Mouse (Mus musculus) left cerebral cortex, adult 18-20 months (tissue): ENCODE data around the gene Cnn1. TPM values are rescaled to one million over a fixed set of nuclear protein-coding genes. Genes with fewer than 3 reads are reported as not detected.

Experiments used
- DNase-seq, 2 experiments: peaks; one replicate each; pipeline ENCODE4 v3.0.0; 2021 to 2022; ENCODE audit warnings: low spot score in 2 of 2, mixed read lengths in 1 of 2
- long read RNA-seq, 2 experiments: library from polyadenylated mRNA; stranded (forward); transcript quantifications; one replicate each; pipeline ENCODE4 v2.0.0; 2021
- total RNA-seq, 2 experiments: library from RNA; stranded (reverse); gene quantifications; 2 replicates each; pipeline ENCODE4 v1.2.3; 2021

Gene Cnn1
- under 1 TPM; 0.56 to 0.87 TPM for total RNA-seq
- long read RNA-seq, experiment 1, partial matches to known transcripts: 0 of 2 reads
- long read RNA-seq, experiment 1, other reads (novel, unspliced or antisense): 1 of 2 reads
- long read RNA-seq, experiment 2, partial matches to known transcripts: 0 of 1 reads
- long read RNA-seq, experiment 2, other reads (novel, unspliced or antisense): 0 of 1 reads

DNA sequence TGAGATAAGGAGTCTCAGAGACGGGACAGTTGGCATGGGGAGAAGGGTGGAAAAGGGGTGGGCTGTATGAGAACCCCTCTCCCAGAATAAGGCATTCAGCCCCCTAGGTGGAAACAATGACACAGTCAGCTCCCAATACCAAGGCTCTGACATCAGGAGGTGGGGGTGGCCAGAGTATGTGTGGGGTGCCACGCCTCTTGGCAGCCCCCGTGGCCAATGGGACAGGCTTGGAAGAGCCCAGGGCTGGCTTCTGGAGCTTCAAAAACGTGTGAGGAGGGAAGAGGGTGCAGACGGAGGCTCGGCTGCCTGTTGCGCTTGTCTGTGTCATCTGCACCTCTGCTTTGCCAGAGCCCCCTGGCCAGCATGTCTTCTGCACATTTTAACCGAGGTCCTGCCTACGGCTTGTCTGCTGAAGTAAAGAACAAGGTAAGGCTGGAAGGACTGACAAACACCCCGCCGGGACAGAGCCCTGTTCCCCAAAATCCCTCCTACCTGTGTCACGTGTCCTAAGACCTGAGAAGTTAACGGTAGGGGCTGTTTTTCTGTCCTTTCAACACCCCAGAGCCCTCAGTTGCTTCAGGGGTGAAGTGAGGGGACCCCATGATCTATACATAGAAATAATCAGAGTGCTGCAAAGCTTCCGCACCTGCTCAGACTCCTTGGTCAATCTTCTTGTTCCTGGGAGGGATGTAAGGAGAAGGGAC, at the start of gene Cnn1:
TSS of gene Cnn1 (plus strand) at position 224 of the 704 bp plus-strand sequence.
- no peak for DNase-seq

DNA sequence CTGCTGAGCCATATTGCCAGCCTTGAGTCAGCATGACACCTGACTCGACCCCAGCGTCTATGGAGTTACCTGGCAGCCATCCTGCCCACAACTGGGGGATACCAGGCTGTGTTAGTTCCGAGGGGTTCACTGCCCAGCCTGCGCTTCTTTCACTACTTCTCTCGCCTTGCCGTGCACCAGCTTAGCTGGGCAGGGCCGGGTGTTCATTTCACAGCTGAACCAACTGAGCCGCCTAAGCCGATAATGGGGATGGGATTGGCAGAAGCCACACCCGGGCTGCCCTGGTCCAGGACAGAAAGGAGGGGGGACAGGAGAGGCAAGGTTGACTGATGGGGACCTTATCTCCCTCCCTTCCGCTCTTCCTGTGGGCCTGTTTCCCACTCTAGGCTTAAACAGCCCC, 49.7 kb upstream of the Cnn1 start:
- no peak for DNase-seq

DNA sequence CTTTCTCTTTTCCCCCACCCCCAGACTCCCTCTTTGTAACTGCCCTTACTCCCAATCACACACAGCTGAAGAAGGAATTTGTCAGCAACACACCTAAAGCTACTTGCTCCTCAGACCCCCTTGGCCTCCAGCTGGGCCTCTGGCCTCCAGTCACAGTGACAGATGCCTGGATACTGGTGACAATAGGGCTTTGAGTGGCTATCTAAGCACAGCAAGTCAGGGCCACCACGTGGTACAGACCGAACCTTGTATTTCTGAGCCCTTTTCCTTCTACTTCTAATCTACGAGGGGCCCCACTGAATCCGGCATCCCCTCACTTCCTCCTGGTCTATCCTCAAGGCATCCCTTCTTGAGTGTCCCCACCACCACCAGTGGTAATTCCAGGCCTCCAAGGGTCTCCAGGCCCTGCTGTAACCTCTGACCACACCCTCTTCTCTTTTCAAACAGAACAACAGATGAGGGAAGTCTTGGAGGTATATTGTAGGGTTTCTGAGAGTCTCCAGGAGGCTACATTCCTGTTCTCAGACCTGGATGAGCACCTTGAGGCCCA, 49.2 kb upstream of the Cnn1 start:
- no peak for DNase-seq

- peak; percentile 67 to 77 for DNase-seq
Measured at GRCm38 (mm10) chr9:22050351-22050889, 48.6 kb upstream of the Cnn1 start.

DNA sequence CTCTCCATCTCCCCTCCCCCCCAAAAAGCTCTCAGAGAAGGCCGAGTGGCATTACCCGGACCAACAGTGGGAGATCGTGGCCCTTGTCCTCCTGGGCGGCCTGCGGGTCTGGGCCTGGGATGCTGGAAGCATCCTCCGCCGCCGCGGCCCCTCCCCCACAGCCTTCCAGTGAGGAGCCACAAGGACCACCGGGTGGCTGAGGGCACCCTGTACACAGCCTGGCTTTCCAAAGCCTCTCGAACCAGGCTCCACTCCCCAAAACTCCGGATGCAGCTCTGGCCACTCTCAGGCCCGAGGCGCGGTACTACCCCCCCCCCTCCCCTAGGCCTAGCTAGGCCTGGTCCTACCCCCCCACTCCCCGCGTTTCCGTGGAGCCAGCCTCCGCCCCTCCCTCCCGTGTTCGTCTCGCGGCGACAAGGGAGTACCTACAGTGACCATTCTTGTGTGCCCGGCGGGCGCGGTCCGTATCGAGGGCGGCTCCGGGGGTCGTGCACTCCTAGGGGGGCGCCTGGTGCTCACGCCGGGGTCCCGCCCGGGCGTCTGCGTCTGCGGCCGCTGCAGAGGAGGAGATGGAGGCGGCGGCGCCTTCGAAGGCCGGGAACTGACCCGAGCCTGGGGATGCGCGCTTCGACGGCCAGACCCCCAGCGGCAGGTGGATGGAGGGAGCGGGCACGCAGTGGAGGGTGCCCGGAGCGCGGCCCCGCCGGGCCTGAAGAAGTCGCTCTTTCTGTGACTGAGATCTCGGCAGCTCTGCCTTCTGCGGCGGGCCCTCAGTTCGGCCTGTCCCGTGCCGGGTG, 47.7 kb upstream of the Cnn1 start:
- peak; percentile 48 to 49 for DNase-seq

DNA sequence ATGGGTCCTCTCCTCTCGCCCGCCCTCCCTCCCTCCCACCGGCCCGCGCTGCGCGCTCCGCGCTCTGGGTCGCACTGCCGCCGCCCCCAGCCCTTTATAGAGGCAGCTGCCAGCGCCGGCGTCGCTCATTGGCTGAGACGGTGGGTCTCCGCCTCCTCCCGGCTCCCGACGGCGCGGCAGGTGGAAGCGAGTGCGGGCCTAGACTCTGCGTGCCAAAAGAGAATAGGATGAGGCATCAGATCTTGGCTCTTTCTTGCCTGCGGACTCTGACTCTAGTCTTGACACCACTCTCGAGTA, 47.1 kb upstream of the Cnn1 start, which contains the start of gene Elavl3:
TSS of gene Elavl3 (minus strand) at position 66 of the 297 bp plus-strand sequence.
- peak; percentile 84 to 88 for DNase-seq

DNA sequence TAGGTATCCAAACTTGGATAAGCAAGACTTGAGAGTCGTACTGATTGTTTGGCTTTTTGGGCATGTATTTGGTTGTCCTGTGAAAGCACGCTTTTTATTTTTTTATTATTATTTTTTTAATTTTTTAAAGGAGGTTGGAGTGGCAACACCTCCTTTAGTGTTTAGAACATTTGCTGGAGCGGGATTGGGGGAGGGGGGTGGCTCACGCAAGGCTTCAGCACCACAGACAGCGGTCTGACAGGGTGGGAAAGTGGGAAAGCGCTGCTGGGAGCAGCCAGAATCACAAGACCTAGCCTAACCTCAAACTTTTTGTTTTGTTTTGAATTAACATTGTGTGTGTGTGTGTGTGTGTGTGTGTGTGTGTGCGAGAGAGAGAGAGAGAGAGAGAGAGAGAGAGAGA, 45.4 kb upstream of the Cnn1 start:
- DNase-seq: no peak

GRCm38 (mm10) chr9:22054411-22055076, 44.5 kb upstream of the Cnn1 start:
- DNase-seq: peak; percentile 73 to 77

DNA sequence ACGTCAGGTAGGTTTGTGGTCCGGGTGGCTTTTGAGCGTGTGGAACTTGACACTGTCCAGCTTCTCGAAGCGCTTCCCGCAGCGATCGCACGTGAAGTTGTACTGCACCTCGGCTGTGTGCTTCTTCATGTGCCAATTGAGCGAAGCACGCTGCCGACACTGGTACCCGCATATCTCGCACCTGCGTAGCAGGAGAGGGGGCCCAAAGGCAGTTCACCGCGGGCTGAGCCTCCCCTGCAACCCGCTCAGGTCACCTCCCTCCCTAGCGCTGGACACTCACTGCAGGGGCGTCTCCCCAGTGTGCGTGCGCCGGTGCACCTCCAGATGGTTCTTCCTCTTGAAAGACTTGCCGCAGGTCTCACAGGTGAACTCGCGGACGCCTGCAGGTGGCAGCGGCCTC, 43.3 kb upstream of the Cnn1 start:
- DNase-seq: no peak

- no peak for DNase-seq
Measured at GRCm38 (mm10) chr9:22056303-22056910, 42.6 kb upstream of the Cnn1 start.

GRCm38 (mm10) chr9:22057031-22057517, 41.9 kb upstream of the Cnn1 start:
- DNase-seq: no peak

GRCm38 (mm10) chr9:22058011-22058424, 41.0 kb upstream of the Cnn1 start:
- DNase-seq: no peak

- DNase-seq: peak; percentile 65 to 82
Measured at GRCm38 (mm10) chr9:22061339-22061738, 37.7 kb upstream of the Cnn1 start.

- peak in 1 of 2 experiments; percentile 61 for DNase-seq
Measured at GRCm38 (mm10) chr9:22064341-22064740, 34.7 kb upstream of the Cnn1 start.

DNA sequence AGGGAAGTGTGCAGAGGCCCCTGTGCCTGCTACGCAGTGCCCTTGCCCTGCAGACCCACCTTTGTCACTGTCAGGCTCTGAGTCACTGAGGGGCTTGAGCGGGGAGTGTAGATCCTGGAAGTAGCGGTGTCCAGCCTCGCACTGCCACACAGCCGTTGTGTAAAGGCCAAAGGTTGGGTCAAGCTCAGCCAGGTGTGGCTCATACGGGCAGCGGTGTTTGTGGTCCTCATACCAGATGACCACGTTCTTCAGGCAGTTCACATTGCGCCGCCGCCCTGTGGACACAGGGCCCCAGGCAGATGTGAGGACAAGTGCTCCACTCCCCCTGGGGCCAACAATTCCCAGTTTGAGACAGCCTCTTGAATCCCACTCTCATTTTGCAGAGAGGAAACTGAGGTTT, 33.4 kb upstream of the Cnn1 start:
- DNase-seq: no peak

GRCm38 (mm10) chr9:22066433-22066832, 32.6 kb upstream of the Cnn1 start:
- peak; percentile 56 to 69 for DNase-seq

DNA sequence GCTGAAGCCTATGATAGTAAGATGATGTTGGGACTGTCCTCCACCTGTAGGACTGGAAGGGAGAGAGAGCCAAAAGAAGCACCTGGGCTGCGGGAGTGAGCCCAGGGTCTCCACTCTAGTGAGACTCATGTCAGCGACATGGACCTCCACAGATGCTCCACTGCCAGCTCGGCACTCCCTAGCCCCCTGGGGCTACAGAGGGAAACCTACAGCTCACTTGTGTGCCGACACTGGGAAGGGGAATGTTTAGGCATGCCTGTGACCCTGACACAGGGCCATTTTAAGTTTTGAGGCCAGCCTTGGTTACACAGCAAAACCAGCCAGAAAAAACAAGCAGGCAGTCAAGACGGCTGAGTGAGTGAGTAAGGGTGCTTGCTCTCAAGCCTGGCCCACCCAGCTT, 31.8 kb upstream of the Cnn1 start:
- DNase-seq: no peak

- DNase-seq: no peak
Measured at GRCm38 (mm10) chr9:22069881-22070553, 29.0 kb upstream of the Cnn1 start.

DNA sequence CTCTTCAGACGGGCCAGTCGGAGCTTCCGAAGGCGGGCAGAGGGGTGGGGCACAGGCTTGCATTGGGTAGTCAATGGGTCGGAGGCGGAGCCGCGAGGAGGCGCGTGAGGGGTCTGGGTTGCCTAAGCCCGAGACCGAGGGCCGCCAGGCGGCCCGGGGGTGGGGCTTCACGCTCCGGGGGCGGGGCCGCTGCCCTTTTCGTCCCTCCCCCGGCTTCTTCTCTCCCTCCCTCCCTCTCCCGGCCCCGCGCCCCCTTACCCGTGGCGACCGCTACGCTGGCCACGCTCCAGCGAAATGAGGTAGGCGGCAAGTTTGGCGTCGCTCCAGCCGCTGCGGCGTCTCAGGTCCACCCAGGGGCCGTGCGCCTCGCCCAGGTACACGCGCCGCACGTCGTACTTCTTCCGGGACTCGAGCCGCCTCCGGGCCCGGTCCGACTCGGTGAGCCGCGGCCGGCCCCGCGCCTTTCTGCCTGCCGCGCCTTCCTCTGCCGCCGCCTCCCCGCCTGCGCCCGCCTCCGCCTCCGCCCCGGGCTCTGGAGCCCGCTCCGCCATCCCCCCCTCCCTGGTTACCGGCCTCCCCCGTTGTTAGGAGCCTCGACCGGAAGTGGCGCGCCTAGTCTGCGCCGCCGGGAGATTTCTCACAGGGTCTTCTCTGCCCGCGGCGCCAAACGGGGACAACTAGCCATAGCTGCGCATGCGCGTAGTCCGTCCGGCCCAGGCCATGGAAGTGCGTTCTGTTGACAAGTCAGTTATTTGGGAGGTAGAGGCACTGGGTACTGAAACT, 28.0 kb upstream of the Cnn1 start, which contains the start of the genes Gm49318 and Zfp653:
TSS of gene Gm49318 (minus strand) at position 469 of the 783 bp plus-strand sequence.
TSS of gene Zfp653 (minus strand) at position 586 of the 783 bp plus-strand sequence.
- DNase-seq: peak; percentile 97
